Mouse (Mus musculus) lung, embryonic 14.5 days (tissue): ENCODE measurements at regions not wholly inside any gene's neighbourhood (a gene's known extent, or its start where the extent isn't known, plus 50 kb on each side); places are given as distances from the start of the nearest gene placed in this dataset.

Experiments
- ATAC-seq: fragments of 200-750 bp; cut with Nextera tagmentation; 2 replicates; pipeline ENCODE4 v1.8.0; 2017; ENCODE audit warnings: mild to moderate bottlenecking, moderate TSS enrichment, moderate library complexity; ENCODE audit not compliant: insufficient read depth
- DNase-seq: peaks from one replicate; pipeline ENCODE4 v3.0.0-alpha.2; 2015
- H3K27ac ChIP-seq: fragments of 300-500 bp; sonication (generic); 2 replicates; pipeline ENCODE4 v1.5.1; 2014; ENCODE audit warnings: low read depth, mild to moderate bottlenecking, moderate library complexity
- H3K27me3 ChIP-seq: fragments of 300-500 bp; sonication (generic); 2 replicates; pipeline ENCODE4 v1.6.1; 2014; ENCODE audit warnings: low read length, control low read depth; ENCODE audit not compliant: insufficient read depth
- H3K36me3 ChIP-seq: fragments of 300-500 bp; sonication (generic); 2 replicates; pipeline ENCODE4 v1.6.1; 2014; ENCODE audit warnings: control low read depth; ENCODE audit not compliant: insufficient read depth
- H3K4me1 ChIP-seq: fragments of 300-500 bp; sonication (generic); 2 replicates; pipeline ENCODE4 v1.6.1; 2014; ENCODE audit warnings: antibody characterized with exemption, control low read depth; ENCODE audit not compliant: insufficient read depth
- H3K4me2 ChIP-seq: fragments of 300-500 bp; sonication (generic); 2 replicates; pipeline ENCODE4 v1.6.1; 2014; ENCODE audit warnings: mild to moderate bottlenecking
- H3K4me3 ChIP-seq: fragments of 300-500 bp; sonication (generic); 2 replicates; pipeline ENCODE4 v1.5.1; 2014; ENCODE audit warnings: low read depth, low read length
- H3K9ac ChIP-seq: fragments of 300-500 bp; sonication (generic); 2 replicates; pipeline ENCODE4 v1.6.1; 2014
- H3K9me3 ChIP-seq: fragments of 300-500 bp; sonication (generic); 2 replicates; pipeline ENCODE4 v1.6.1; 2016; ENCODE audit warnings: low read depth, low read length, control low read depth
- CTCF ChIP-seq: IDR thresholded peaks from 2 replicates; pipeline ENCODE4 v1.5.1; 2016; ENCODE audit warnings: antibody characterized with exemption, low read depth
- WGBS: fragments of 180-500 bp; shearing (Covaris S2); extraction: QIAGEN DNeasy Blood & Tissue Kit; methylation state at CpG from one replicate; pipeline ENCODE4 v1.1.7; 2014; 5-methylcytosine and 5-hydroxymethylcytosine counted together

GRCm38 (mm10) chr1:137428110-137428509 lies 467.9 kb upstream of the Nr5a2 start:
- no peak for TF ChIP-seq CTCF
- Histone ChIP-seq H3K4me1 (no peaks in the 10 kb centered on the region), H3K4me2 (no peak overlapping the region), H3K27ac (no peak overlapping the region), H3K9ac (no peak overlapping the region), H3K36me3 (no peaks in the 10 kb centered on the region), H3K9me3 (no peaks in the 10 kb centered on the region), H3K4me3 (no peak overlapping the region), H3K27me3 (no peaks in the 10 kb centered on the region)
- DNase-seq (peak; percentile 30), ATAC-seq (no peak)
- WGBS, result 87% methylated on average over 1 of the region's 1 CpGs

GRCm38 (mm10) chr1:137418388-137418787 lies 458.1 kb upstream of the Nr5a2 start:
- H3K36me3 ChIP-seq, result no peaks in the 10 kb centered on the region
- no peak overlapping the region for H3K4me2 ChIP-seq
- no peak overlapping the region for H3K27ac ChIP-seq
- H3K4me3 ChIP-seq, result no peak overlapping the region
- H3K9ac ChIP-seq, result no peak overlapping the region
- H3K4me1 ChIP-seq, result no peaks in the 10 kb centered on the region
- H3K9me3 ChIP-seq, result no peaks in the 10 kb centered on the region
- TF ChIP-seq CTCF, result no peak
- 74% methylated on average over 3 of the region's 3 CpGs for WGBS
- DNase-seq (no peak), ATAC-seq (no peak)
- H3K27me3 ChIP-seq, result no peaks in the 10 kb centered on the region

- TF ChIP-seq CTCF, result no peak
- H3K4me2 ChIP-seq, result no peak overlapping the region
- H3K4me1 ChIP-seq, result no peaks in the 10 kb centered on the region
- H3K9ac ChIP-seq, result no peak overlapping the region
- no peak for DNase-seq
- H3K27me3 ChIP-seq, result no peaks in the 10 kb centered on the region
- no peak overlapping the region for H3K4me3 ChIP-seq
- H3K9me3 ChIP-seq, result no peaks in the 10 kb centered on the region
- ATAC-seq, result no peak
- H3K36me3 ChIP-seq, result no peaks in the 10 kb centered on the region
- no peak overlapping the region for H3K27ac ChIP-seq
Observed at GRCm38 (mm10) chr1:137396736-137397135, 436.5 kb upstream of the Nr5a2 start.

- Histone ChIP-seq H3K4me3 (no peak overlapping the region), H3K36me3 (no peaks in the 10 kb centered on the region), H3K9ac (no peak overlapping the region), H3K9me3 (no peaks in the 10 kb centered on the region), H3K4me1 (no peaks in the 10 kb centered on the region), H3K4me2 (no peak overlapping the region), H3K27me3 (no peaks in the 10 kb centered on the region), H3K27ac (no peak overlapping the region)
- 75% methylated on average over 4 of the region's 4 CpGs for WGBS
- TF ChIP-seq CTCF, result no peak
- DNase-seq, result no peak
- no peak for ATAC-seq
Observed at GRCm38 (mm10) chr1:137387509-137387908, 427.3 kb upstream of the Nr5a2 start.

GRCm38 (mm10) chr1:137378072-137378985 lies 418.1 kb upstream of the Nr5a2 start:
- 32% methylated on average over 6 of the region's 6 CpGs for WGBS
- H3K4me1 ChIP-seq, result no peaks in the 10 kb centered on the region
- no peaks in the 10 kb centered on the region for H3K36me3 ChIP-seq
- TF ChIP-seq CTCF, result no peak
- no peaks in the 10 kb centered on the region for H3K9me3 ChIP-seq
- ATAC-seq (no peak), DNase-seq (no peak)
- no peaks in the 10 kb centered on the region for H3K27me3 ChIP-seq
- H3K4me2 ChIP-seq, result no peak overlapping the region
- no peak overlapping the region for H3K27ac ChIP-seq
- no peak overlapping the region for H3K4me3 ChIP-seq
- H3K9ac ChIP-seq, result no peak overlapping the region

GRCm38 (mm10) chr1:137376685-137377084 lies 416.4 kb upstream of the Nr5a2 start:
- DNase-seq, result no peak
- no peak overlapping the region for H3K4me3 ChIP-seq
- H3K27me3 ChIP-seq, result no peaks in the 10 kb centered on the region
- no peak for TF ChIP-seq CTCF
- no peaks in the 10 kb centered on the region for H3K9me3 ChIP-seq
- no peak for ATAC-seq
- H3K36me3 ChIP-seq, result no peaks in the 10 kb centered on the region
- no peaks in the 10 kb centered on the region for H3K4me1 ChIP-seq
- 54% methylated on average over 10 of the region's 10 CpGs for WGBS
- H3K9ac ChIP-seq, result no peak overlapping the region
- H3K27ac ChIP-seq, result no peak overlapping the region
- no peak overlapping the region for H3K4me2 ChIP-seq

- no peak for TF ChIP-seq CTCF
- ATAC-seq, result 0 out of 2 replicates have a peak, but pooled peaks have one; percentile 38
- Histone ChIP-seq H3K27me3 (no peaks in the 10 kb centered on the region), H3K9me3 (no peaks in the 10 kb centered on the region), H3K4me1 (no peaks in the 10 kb centered on the region), H3K9ac (no peak overlapping the region), H3K36me3 (no peaks in the 10 kb centered on the region), H3K27ac (no peak overlapping the region), H3K4me2 (no peak overlapping the region), H3K4me3 (no peak overlapping the region)
- 74% methylated on average over 4 of the region's 4 CpGs for WGBS
- no peak for DNase-seq
Observed at GRCm38 (mm10) chr1:137374641-137375040, 414.4 kb upstream of the Nr5a2 start.
